Mouse (Mus musculus) cerebellum, adult 18-20 months (tissue): Measurements from ENCODE around the gene Olfr313.
A peak's percentile ranks its signal among the peaks of the same experiment; 100 is the strongest.
"Not testable (repeated sequence)": the region's sequence is repeated elsewhere in the genome, so short reads cannot be mapped to it uniquely, and the experiment has no call there.

Source experiments
- DNase-seq, 2 experiments: peaks; one replicate each; pipeline ENCODE4 v3.0.0; 2021

Gene Olfr313

GRCm38 (mm10) chr11:58814700-58815099, at the start of gene Olfr313:
Gene Olfr313 (plus strand): TSS chr11:58815000.
- DNase-seq, result not testable (repeated sequence)

- no peak for DNase-seq
Measured at GRCm38 (mm10) chr11:58772888-58773287, 41.9 kb upstream of the Olfr313 start, which contains the start of gene Olfr315. Gene Olfr315 (plus strand): TSS chr11:58773188.

GRCm38 (mm10) chr11:58782480-58783089, 32.2 kb upstream of the Olfr313 start, which contains the start of gene Olfr314:
Gene Olfr314 (plus strand): TSS chr11:58782952.
- DNase-seq, result no peak

- no peak for DNase-seq
Measured at GRCm38 (mm10) chr11:58784182-58784581, 30.6 kb upstream of the Olfr313 start.

- DNase-seq, result no peak
Measured at GRCm38 (mm10) chr11:58787651-58788050, 27.1 kb upstream of the Olfr313 start.

- DNase-seq, result no peak
Measured at GRCm38 (mm10) chr11:58788346-58788745, 26.5 kb upstream of the Olfr313 start.

GRCm38 (mm10) chr11:58789532-58789931, 25.3 kb upstream of the Olfr313 start:
- no peak for DNase-seq

GRCm38 (mm10) chr11:58790053-58790452, 24.7 kb upstream of the Olfr313 start:
- DNase-seq, result no peak

- DNase-seq, result no peak
Measured at GRCm38 (mm10) chr11:58790646-58791045, 24.2 kb upstream of the Olfr313 start.

- no peak for DNase-seq
Measured at GRCm38 (mm10) chr11:58795856-58796255, 18.9 kb upstream of the Olfr313 start.

GRCm38 (mm10) chr11:58796850-58797249, 17.9 kb upstream of the Olfr313 start:
- no peak for DNase-seq

- no peak for DNase-seq
Measured at GRCm38 (mm10) chr11:58799747-58800146, 15.1 kb upstream of the Olfr313 start.

GRCm38 (mm10) chr11:58801558-58802228, 13.1 kb upstream of the Olfr313 start, which contains the start of gene Fam183b:
Gene Fam183b (minus strand): TSS chr11:58801960.
- DNase-seq, result peak; percentile 12 to 25

- DNase-seq, result no peak
Measured at GRCm38 (mm10) chr11:58803871-58804270, 10.9 kb upstream of the Olfr313 start.

GRCm38 (mm10) chr11:58804393-58804792, 10.4 kb upstream of the Olfr313 start:
- DNase-seq, result no peak

GRCm38 (mm10) chr11:58812001-58812400, 2.8 kb upstream of the Olfr313 start:
- DNase-seq, result no peak

GRCm38 (mm10) chr11:58815676-58816075, 876 bp downstream of the Olfr313 start:
- no peak for DNase-seq

GRCm38 (mm10) chr11:58828937-58829336, 14.1 kb downstream of the Olfr313 start, which contains the start of gene Olfr312:
Gene Olfr312 (plus strand): TSS chr11:58829237.
- DNase-seq, result not testable (repeated sequence)

- no peak for DNase-seq
Measured at GRCm38 (mm10) chr11:58829764-58830163, 15.0 kb downstream of the Olfr313 start.

- not testable (repeated sequence) for DNase-seq
Measured at GRCm38 (mm10) chr11:58832541-58832940, 17.7 kb downstream of the Olfr313 start.

- DNase-seq, result not testable (repeated sequence)
Measured at GRCm38 (mm10) chr11:58838951-58839350, 24.2 kb downstream of the Olfr313 start, which contains the start of gene Olfr311. Gene Olfr311 (plus strand): TSS chr11:58839251.

- DNase-seq, result peak; percentile 87 to 92
Measured at GRCm38 (mm10) chr11:58846919-58847461, 32.2 kb downstream of the Olfr313 start, which contains the start of gene Gm12258. Gene Gm12258 (plus strand): TSS chr11:58847158.

GRCm38 (mm10) chr11:58847636-58848035, 32.8 kb downstream of the Olfr313 start:
- no peak for DNase-seq

- no peak for DNase-seq
Measured at GRCm38 (mm10) chr11:58849731-58850130, 34.9 kb downstream of the Olfr313 start.
